Mouse (Mus musculus): Measurements from ENCODE around the gene Ciao2a. TPM values are rescaled to one million over a fixed set of nuclear protein-coding genes. Genes with fewer than 3 reads are reported as not detected.

The Ciao2a gene
- polyA plus RNA-seq, 1 experiment from 2014 or later: 150 TPM

DNA sequence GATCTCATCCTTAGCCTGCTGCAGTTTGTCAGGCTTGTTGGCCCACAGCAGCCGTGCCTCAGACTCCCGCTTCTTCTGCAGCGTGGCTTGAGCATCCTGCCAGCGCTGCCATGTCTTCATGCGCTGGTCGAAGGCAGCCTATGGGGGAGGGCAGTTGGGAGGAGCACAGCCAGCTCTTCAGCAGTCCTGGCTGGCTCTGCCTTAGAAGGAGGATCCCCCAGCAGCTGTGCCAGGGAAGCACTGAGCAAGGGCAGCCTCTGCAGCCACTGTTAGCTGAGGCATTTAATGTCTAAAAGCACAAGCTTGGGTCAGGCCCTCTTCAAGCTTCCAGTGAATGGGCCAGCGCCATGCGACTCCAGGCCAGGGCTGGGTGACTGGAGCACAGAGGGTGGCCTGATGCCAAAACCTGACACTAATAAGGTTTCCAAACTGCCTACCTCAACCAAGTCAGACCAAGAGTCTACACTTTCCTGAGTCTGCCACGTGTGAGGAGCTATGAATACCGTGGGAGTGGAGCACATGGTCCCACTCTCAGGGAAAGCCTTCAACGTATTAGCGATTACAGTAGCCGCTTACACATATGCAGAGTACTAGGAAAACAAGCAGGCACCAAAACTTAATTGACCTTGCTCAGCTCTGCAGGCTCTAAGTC is 35.7 kb upstream of the Ciao2a start:
- H3K4me1 ChIP-seq (ENCODE audit: control insufficient read depth, insufficient read depth, low read length): peaks cover 6% of the 10 kb centered on the region; the same call in 1 of the 2 replicates
- no peak overlapping the region for H3K4me2 ChIP-seq (replicated peaks; ENCODE audit: low read depth, low read length)
- H3K9ac ChIP-seq (replicated peaks; ENCODE audit: low read depth, low read length): no peak overlapping the region
- no peak overlapping the region for H3K4me3 ChIP-seq (ENCODE audit: low read depth, low read length)
- no peak for ATAC-seq (ENCODE audit: insufficient number of reproducible peaks, insufficient read depth, low FRiP score, low read depth)
- peak overlapping the region; percentile 33; the same call in 1 of the 2 replicates for H3K27ac ChIP-seq (ENCODE audit: low read length)
- H3K9me3 ChIP-seq (ENCODE audit: control insufficient read depth, low read depth, low read length): no peaks in the 10 kb centered on the region
- no peaks in the 10 kb centered on the region for H3K27me3 ChIP-seq (ENCODE audit: control insufficient read depth, insufficient read depth, low read length)
- 81% methylated on average over 13 of the region's 13 CpGs for WGBS
- peaks cover 67% of the 10 kb centered on the region for H3K36me3 ChIP-seq (ENCODE audit: control insufficient read depth, insufficient read depth, low read length)

DNA sequence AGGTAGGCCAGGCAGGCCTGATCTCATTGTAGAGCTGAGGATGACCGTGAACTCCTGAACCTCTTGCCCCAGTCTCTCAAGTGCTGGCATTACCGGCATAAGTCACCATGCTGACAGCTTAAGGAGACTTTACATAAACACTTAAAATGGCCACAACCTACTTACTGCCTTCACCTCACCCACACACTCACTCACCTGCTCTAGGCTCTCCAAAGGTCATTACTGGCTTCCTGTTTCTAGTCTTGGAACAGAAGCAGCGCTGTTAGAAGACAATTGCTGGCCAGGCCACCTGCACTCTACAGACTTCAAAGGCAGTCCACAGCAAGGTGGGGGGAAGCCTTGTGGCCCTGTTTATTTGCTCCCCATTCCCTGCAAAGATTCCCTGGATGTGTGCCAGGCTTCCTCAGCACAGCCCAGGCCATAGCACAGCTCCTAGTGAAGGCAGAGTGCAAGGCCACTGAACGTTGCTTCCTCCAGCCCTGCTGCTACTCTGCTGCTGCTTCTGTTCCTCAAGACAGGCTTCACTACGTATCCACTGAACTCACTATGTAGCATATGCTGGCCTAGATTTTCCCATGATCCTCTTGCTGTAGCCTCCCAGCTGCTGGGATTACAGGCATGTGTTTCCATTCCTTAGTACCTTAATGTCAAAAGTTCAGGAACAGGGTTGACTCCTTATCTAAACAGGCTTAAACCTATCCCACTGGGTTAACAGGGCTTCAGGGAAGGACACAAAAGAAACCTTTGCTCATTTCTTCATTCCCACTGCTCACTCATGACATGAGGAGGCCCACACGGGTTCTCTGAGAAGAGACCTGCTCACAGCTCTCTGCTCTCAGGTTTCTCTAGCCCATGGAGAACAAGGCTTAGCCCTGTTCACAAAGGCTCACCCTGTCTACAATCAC is 34.8 kb upstream of the Ciao2a start:
- Histone ChIP-seq H3K36me3 (ENCODE audit: control insufficient read depth, insufficient read depth, low read length) (peaks cover 72% of the 10 kb centered on the region), H3K27ac (ENCODE audit: low read length) (peak overlapping the region; percentile 28; the same call in 1 of the 2 replicates), H3K4me1 (ENCODE audit: control insufficient read depth, insufficient read depth, low read length) (peaks cover 6% of the 10 kb centered on the region; the same call in 1 of the 2 replicates), H3K4me2 (replicated peaks; ENCODE audit: low read depth, low read length) (no peak overlapping the region), H3K4me3 (ENCODE audit: low read depth, low read length) (no peak overlapping the region), H3K9me3 (ENCODE audit: control insufficient read depth, low read depth, low read length) (no peaks in the 10 kb centered on the region), H3K27me3 (ENCODE audit: control insufficient read depth, insufficient read depth, low read length) (no peaks in the 10 kb centered on the region), H3K9ac (replicated peaks; ENCODE audit: low read depth, low read length) (no peak overlapping the region)
- whole genome bisulfite sequencing: 31% methylated on average over 6 of the region's 6 CpGs
- no peak for ATAC-seq (ENCODE audit: insufficient number of reproducible peaks, insufficient read depth, low FRiP score, low read depth)

DNA sequence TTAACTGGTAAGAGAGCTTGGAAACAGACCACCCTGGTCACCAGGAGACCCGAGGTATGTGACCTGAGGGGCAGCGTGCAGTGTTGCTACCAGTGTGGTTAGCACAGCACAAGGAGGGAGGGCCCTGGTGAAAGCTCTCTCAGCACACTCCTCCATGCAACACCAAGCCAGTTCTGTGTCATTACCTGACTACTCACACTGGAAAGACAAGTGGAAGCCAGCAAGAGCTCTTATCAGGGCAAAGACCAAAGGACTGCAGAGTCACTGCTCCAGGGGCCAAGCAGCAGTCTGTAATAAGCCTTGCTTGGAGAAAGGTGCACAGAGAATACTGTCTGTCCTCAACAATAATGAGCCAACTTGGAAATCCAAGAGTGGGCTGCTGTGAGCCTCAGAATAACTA is 33.7 kb upstream of the Ciao2a start:
- 59% methylated on average over 2 of the region's 2 CpGs for WGBS
- H3K4me3 ChIP-seq (ENCODE audit: low read depth, low read length): no peak overlapping the region
- no peak overlapping the region; the same call in 1 of the 2 replicates for H3K27ac ChIP-seq (ENCODE audit: low read length)
- H3K9me3 ChIP-seq (ENCODE audit: control insufficient read depth, low read depth, low read length): no peaks in the 10 kb centered on the region
- H3K36me3 ChIP-seq (ENCODE audit: control insufficient read depth, insufficient read depth, low read length): peaks cover 73% of the 10 kb centered on the region
- H3K4me1 ChIP-seq (ENCODE audit: control insufficient read depth, insufficient read depth, low read length): peaks cover 6% of the 10 kb centered on the region; the same call in 1 of the 2 replicates
- no peak for ATAC-seq (ENCODE audit: insufficient number of reproducible peaks, insufficient read depth, low FRiP score, low read depth)
- no peak overlapping the region for H3K9ac ChIP-seq (replicated peaks; ENCODE audit: low read depth, low read length)
- no peak overlapping the region for H3K4me2 ChIP-seq (replicated peaks; ENCODE audit: low read depth, low read length)
- no peaks in the 10 kb centered on the region for H3K27me3 ChIP-seq (ENCODE audit: control insufficient read depth, insufficient read depth, low read length)

DNA sequence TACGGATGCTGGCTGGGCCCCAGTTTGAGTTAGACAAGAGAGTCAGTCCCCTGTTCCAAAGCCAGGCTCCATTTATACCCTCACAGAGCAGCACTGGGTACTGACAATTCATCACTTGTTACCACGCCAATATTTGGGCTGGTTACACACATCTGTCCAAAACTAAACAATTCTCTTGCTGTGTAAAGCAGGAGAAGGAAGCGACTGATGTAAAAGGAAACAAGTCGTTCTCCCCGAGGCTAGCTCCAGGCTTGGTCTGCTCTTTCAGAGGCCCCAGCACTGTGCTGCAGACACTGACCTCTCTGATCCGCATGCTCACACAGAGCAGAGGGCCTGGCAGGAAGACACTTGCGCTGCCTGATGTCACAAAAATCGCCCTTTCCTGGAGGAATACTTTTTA is 24.8 kb upstream of the Ciao2a start:
- 78% methylated on average over 8 of the region's 8 CpGs for WGBS
- Histone ChIP-seq H3K4me3 (ENCODE audit: low read depth, low read length) (no peak overlapping the region), H3K36me3 (ENCODE audit: control insufficient read depth, insufficient read depth, low read length) (peaks cover 64% of the 10 kb centered on the region), H3K27ac (ENCODE audit: low read length) (no peak overlapping the region), H3K4me2 (replicated peaks; ENCODE audit: low read depth, low read length) (no peak overlapping the region), H3K9me3 (ENCODE audit: control insufficient read depth, low read depth, low read length) (no peaks in the 10 kb centered on the region), H3K27me3 (ENCODE audit: control insufficient read depth, insufficient read depth, low read length) (no peaks in the 10 kb centered on the region), H3K4me1 (ENCODE audit: control insufficient read depth, insufficient read depth, low read length) (no peaks in the 10 kb centered on the region), H3K9ac (replicated peaks; ENCODE audit: low read depth, low read length) (no peak overlapping the region)
- no peak for ATAC-seq (ENCODE audit: insufficient number of reproducible peaks, insufficient read depth, low FRiP score, low read depth)

DNA sequence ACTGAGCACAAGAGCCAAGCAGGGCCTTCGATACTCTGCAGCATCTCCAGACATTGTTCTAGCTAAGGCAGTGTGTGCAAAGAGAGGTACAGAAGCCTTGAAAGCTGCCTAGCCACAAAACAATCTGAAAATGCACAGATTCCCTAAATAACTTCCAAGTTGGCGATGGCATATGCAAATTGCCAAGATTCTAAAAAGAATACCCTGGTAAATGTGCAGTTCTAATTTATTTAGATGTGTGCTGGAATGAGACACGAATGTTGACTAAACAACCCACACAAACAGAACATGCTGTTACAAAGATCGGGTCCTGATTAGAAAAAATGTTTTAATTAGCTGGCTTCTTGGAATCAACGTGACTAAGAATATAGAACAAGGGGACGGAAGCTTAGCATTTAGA is 23.7 kb upstream of the Ciao2a start:
- no peak for ATAC-seq (ENCODE audit: insufficient number of reproducible peaks, insufficient read depth, low FRiP score, low read depth)

DNA sequence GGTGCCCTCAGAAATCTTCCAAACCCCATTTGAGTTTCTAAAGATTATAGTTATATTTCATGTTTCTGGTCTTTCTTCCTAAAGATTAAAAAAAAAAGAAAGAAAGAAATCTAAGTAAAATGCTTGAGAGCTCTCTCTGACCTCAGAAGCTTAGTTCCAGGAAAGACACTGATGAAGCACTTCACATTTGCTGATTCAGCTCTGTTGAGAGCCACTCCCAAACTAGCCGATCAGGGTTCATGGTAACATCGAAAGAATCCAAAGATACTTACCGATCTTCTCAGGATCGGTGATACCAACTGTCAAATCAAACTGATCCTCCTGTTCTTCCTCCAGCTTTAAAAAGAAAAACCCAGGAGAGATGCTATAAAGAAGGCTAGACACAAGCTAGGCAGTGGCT is 21.8 kb upstream of the Ciao2a start:
- Histone ChIP-seq H3K4me3 (ENCODE audit: low read depth, low read length) (no peak overlapping the region), H3K36me3 (ENCODE audit: control insufficient read depth, insufficient read depth, low read length) (peaks cover 60% of the 10 kb centered on the region), H3K27me3 (ENCODE audit: control insufficient read depth, insufficient read depth, low read length) (no peaks in the 10 kb centered on the region), H3K9ac (replicated peaks; ENCODE audit: low read depth, low read length) (no peak overlapping the region), H3K27ac (ENCODE audit: low read length) (no peak overlapping the region), H3K4me1 (ENCODE audit: control insufficient read depth, insufficient read depth, low read length) (no peaks in the 10 kb centered on the region), H3K4me2 (replicated peaks; ENCODE audit: low read depth, low read length) (no peak overlapping the region), H3K9me3 (ENCODE audit: control insufficient read depth, low read depth, low read length) (no peaks in the 10 kb centered on the region)
- WGBS: 97% methylated on average over 4 of the region's 4 CpGs
- no peak for ATAC-seq (ENCODE audit: insufficient number of reproducible peaks, insufficient read depth, low FRiP score, low read depth)

More for the DNA sequence above, 23.7 kb upstream of the Ciao2a start:
- WGBS: 92% methylated on average over 6 of the region's 6 CpGs
- Histone ChIP-seq H3K4me2 (replicated peaks; ENCODE audit: low read depth, low read length) (no peak overlapping the region), H3K27me3 (ENCODE audit: control insufficient read depth, insufficient read depth, low read length) (no peaks in the 10 kb centered on the region), H3K4me1 (ENCODE audit: control insufficient read depth, insufficient read depth, low read length) (no peaks in the 10 kb centered on the region), H3K4me3 (ENCODE audit: low read depth, low read length) (no peak overlapping the region), H3K9me3 (ENCODE audit: control insufficient read depth, low read depth, low read length) (no peaks in the 10 kb centered on the region), H3K27ac (ENCODE audit: low read length) (no peak overlapping the region), H3K36me3 (ENCODE audit: control insufficient read depth, insufficient read depth, low read length) (peaks cover 62% of the 10 kb centered on the region), H3K9ac (replicated peaks; ENCODE audit: low read depth, low read length) (no peak overlapping the region)

DNA sequence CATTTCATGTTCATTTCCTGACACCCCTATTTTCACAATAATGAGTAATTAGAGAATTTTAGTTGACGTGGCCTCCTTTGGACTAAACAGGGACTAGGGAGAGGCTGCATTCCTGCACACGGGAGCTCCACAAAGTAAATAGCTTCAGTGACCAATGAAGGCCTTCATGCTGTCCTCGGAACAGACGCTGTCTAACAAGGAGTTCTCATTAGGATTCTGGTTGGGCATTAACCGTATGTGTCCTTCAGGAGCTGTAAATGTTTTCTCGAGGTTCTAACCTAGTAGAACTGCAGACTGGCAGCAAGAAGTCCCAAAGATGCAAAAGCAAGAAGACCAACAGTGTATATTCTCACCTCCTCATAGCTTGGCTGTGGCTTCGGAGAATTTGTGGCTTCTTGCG is 21.2 kb upstream of the Ciao2a start:
- Histone ChIP-seq H3K9me3 (ENCODE audit: control insufficient read depth, low read depth, low read length) (no peaks in the 10 kb centered on the region), H3K36me3 (ENCODE audit: control insufficient read depth, insufficient read depth, low read length) (peaks cover 57% of the 10 kb centered on the region)
- WGBS: 86% methylated on average over 8 of the region's 8 CpGs

DNA sequence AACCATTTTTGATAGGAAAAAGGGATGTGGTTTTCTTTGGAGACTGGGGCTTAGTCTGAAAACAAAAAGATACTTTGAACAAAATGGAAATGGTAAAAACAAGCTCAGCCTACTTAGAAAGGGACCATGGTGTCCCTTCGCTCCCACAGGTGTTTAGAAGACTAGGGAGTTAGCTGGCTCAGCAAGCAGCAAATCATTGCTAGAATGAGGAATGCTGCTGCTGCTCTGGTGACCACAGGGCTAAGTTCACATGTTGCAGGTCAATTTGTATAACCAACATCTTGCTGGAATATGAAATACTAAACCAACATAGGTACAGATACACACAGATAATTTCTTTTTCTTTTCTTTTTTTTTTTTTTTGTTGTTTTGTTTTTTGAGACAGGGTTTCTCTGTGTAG is 16.8 kb upstream of the Ciao2a start:
- Histone ChIP-seq H3K36me3 (ENCODE audit: control insufficient read depth, insufficient read depth, low read length) (peaks cover 32% of the 10 kb centered on the region), H3K27me3 (ENCODE audit: control insufficient read depth, insufficient read depth, low read length) (no peaks in the 10 kb centered on the region), H3K4me3 (ENCODE audit: low read depth, low read length) (no peak overlapping the region), H3K27ac (ENCODE audit: low read length) (no peak overlapping the region), H3K9me3 (ENCODE audit: control insufficient read depth, low read depth, low read length) (no peaks in the 10 kb centered on the region), H3K4me2 (replicated peaks; ENCODE audit: low read depth, low read length) (no peak overlapping the region), H3K4me1 (ENCODE audit: control insufficient read depth, insufficient read depth, low read length) (no peaks in the 10 kb centered on the region), H3K9ac (replicated peaks; ENCODE audit: low read depth, low read length) (no peak overlapping the region)
- WGBS: 97% methylated on average over 1 of the region's 1 CpGs
- ATAC-seq (ENCODE audit: insufficient number of reproducible peaks, insufficient read depth, low FRiP score, low read depth): no peak

More for the DNA sequence above, 21.2 kb upstream of the Ciao2a start:
- no peak for ATAC-seq (ENCODE audit: insufficient number of reproducible peaks, insufficient read depth, low FRiP score, low read depth)
- Histone ChIP-seq H3K27me3 (ENCODE audit: control insufficient read depth, insufficient read depth, low read length) (no peaks in the 10 kb centered on the region), H3K9ac (replicated peaks; ENCODE audit: low read depth, low read length) (no peak overlapping the region), H3K4me3 (ENCODE audit: low read depth, low read length) (no peak overlapping the region), H3K4me2 (replicated peaks; ENCODE audit: low read depth, low read length) (no peak overlapping the region), H3K27ac (ENCODE audit: low read length) (no peak overlapping the region), H3K4me1 (ENCODE audit: control insufficient read depth, insufficient read depth, low read length) (no peaks in the 10 kb centered on the region)

All from stomach, embryonic 14.5 days (tissue).